19 mouse cellular contexts compared by ENCODE assay signal in the genomic region with DNA sequence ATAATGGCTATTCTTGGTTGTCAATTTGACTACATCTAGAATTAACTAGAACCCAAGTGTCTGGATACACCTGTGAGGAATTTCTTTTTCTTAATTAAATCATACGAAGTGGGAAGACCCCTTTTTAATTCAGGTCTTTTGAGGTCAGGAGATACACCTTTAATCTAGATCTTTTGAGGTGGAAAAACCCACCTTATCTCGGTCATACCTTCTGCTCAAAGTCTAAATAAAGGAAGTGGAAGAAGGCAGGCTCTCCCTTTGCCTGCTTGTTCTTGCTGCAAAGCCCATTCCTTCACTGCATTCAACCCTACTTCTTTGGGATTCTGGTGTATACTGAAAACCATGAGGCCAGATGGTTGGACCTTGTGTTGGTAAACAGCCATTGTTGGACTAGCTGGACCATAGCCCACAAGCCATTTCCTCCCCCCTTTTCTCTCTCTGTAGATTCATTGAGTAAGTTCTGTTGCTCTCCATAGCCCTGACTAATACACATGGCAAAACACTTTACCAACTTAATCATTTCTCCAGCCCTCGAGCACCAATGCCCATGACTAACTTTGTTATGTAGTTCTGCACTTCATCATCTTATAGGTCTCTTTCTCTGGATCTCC.
DNase-seq lines count a peak whose midpoint lies in the region; ATAC-seq and TF ChIP-seq lines count a peak whose summit lies in the region.
"Had no signal": no experiment of that assay in that cellular context is flagged by ENCODE, and none has a peak within 500 bp of the region (broad histone marks: within the 10 kb centered on the region; RNA-seq: fewer than 3 reads in every experiment).

No protein-coding gene starts in this region.

- no peak for TF ChIP-seq POLR2A in thymus, adult 2 months (IDR thresholded peaks at IDR 0.05; ENCODE audit: control insufficient read depth, extremely low read depth, insufficient read depth, low read length, poor library complexity)

- no peak overlapping the region for H3K4me2 ChIP-seq in heart, embryonic 13.5 days
- H3K4me2 ChIP-seq: hindbrain, embryonic 13.5 days; liver, embryonic 13.5 days; lung, embryonic 15.5 days had no signal

- no peaks in the 10 kb centered on the region for H3K9me3 ChIP-seq in heart, embryonic 13.5 days
- H3K9me3 ChIP-seq: G1E; hindbrain, embryonic 13.5 days; liver, embryonic 13.5 days; lung, embryonic 15.5 days had no signal

- TF ChIP-seq CTCF in thymus, adult 2 months (IDR thresholded peaks at IDR 0.05; ENCODE audit: borderline replicate concordance, control insufficient read depth, extremely low read depth, insufficient read depth, low read length, poor library complexity) = no peak
- no peak for TF ChIP-seq CTCF in layer of hippocampus, adult 2 months (conservative IDR thresholded peaks at IDR 0.05)

- H3K4me1 ChIP-seq in heart, embryonic 13.5 days = peaks cover 50% of the 10 kb centered on the region
- peaks cover 47% of the 10 kb centered on the region for H3K4me1 ChIP-seq in thymus, adult 2 months (replicated peaks; ENCODE audit: control insufficient read depth, insufficient read depth, low read length)
- H3K4me1 ChIP-seq: liver, embryonic 13.5 days; lung, embryonic 15.5 days had no signal

- H3K9ac ChIP-seq in heart, embryonic 13.5 days = 0 out of 2 replicates have a peak overlapping the region, but pooled peaks have one; percentile 33
- H3K9ac ChIP-seq: hindbrain, embryonic 13.5 days; liver, embryonic 13.5 days; lung, embryonic 15.5 days had no signal

- H3K27ac ChIP-seq in heart, embryonic 13.5 days (replicated peaks) = peak overlapping the region; percentile 98
- peak overlapping the region; percentile 33; the same call in 1 of the 2 replicates for H3K27ac ChIP-seq in thymus, adult 2 months (ENCODE audit: control insufficient read depth, insufficient read depth, low read length)
- H3K27ac ChIP-seq in layer of hippocampus, adult 2 months = no peak overlapping the region
- H3K27ac ChIP-seq: hindbrain, embryonic 13.5 days; liver, embryonic 13.5 days; lung, embryonic 15.5 days; stomach, postnatal 0 days had no signal

- H3K36me3 ChIP-seq in heart, embryonic 13.5 days = no peaks in the 10 kb centered on the region
- no peaks in the 10 kb centered on the region for H3K36me3 ChIP-seq in thymus, adult 2 months (ENCODE audit: control insufficient read depth, insufficient read depth, low read length)
- H3K36me3 ChIP-seq: G1E; hindbrain, embryonic 13.5 days; liver, embryonic 13.5 days; lung, embryonic 15.5 days had no signal

- ATAC-seq in heart, embryonic 13.5 days (ENCODE audit: extremely low read depth, insufficient number of reproducible peaks, low FRiP score, low TSS enrichment) = no peak
- ATAC-seq: inflammation-experienced regulatory T-cells, adult 6 months had no signal

- H3K27me3 ChIP-seq in heart, embryonic 13.5 days (replicated peaks) = no peaks in the 10 kb centered on the region
- no peaks in the 10 kb centered on the region for H3K27me3 ChIP-seq in thymus, adult 2 months (ENCODE audit: control insufficient read depth, insufficient read depth, low read length)
- H3K27me3 ChIP-seq: hindbrain, embryonic 13.5 days; liver, embryonic 13.5 days; lung, embryonic 15.5 days had no signal

- peak; percentile 3 for DNase-seq in gastrocnemius, postnatal 10 days
- no peak for DNase-seq in gastrocnemius, adult 18-20 months (ENCODE audit: low spot score)
- no peak for DNase-seq in heart, adult 8-10 months (ENCODE audit: low spot score)
- DNase-seq in thymus, adult 2 months = no peak
- DNase-seq in thymus, postnatal 36 days = no peak
- no peak for DNase-seq in layer of hippocampus, adult 2 months (ENCODE audit: low spot score in 2 of 2)
- DNase-seq: cerebellum, adult 18-20 months; gastrocnemius, postnatal 36 days; kidney, adult 8-10 months; kidney, postnatal 25 days; liver, embryonic 13.5 days; lung, postnatal 4 days; right cerebral cortex, postnatal 4 days had no signal

- H3K4me3 ChIP-seq in heart, embryonic 13.5 days = no peak overlapping the region
- H3K4me3 ChIP-seq in thymus, adult 2 months (ENCODE audit: control insufficient read depth, insufficient read depth, low read length) = no peak overlapping the region
- no peak overlapping the region for H3K4me3 ChIP-seq in layer of hippocampus, adult 2 months
- H3K4me3 ChIP-seq: hindbrain, embryonic 13.5 days; liver, embryonic 13.5 days; lung, embryonic 15.5 days had no signal

- WGBS in heart, embryonic 13.5 days = 64% methylated on average over 3 of the region's 3 CpGs
- WGBS in thymus, adult 2 months = 32% methylated on average over 3 of the region's 3 CpGs
